Mouse (Mus musculus) brain, embryonic 14.5 days (tissue): ENCODE measurements around the gene Cdh18.

Experiments
- CTCF ChIP-seq: fragments of 200-500 bp; IDR thresholded peaks from 2 replicates; pipeline ENCODE4 v1.5.1; 2012; ENCODE audit warnings: inconsistent platforms, mild to moderate bottlenecking, moderate library complexity, borderline replicate concordance; ENCODE audit not compliant: insufficient read depth, insufficient read length; ENCODE audit errors: extremely low read depth
- POLR2A ChIP-seq: fragments of 200-500 bp; IDR thresholded peaks from 2 replicates; pipeline ENCODE4 v1.6.1; 2012; ENCODE audit warnings: mild to moderate bottlenecking, inconsistent platforms, borderline replicate concordance; ENCODE audit not compliant: poor library complexity, insufficient read depth, insufficient read length, severe bottlenecking; ENCODE audit errors: extremely low read depth

- TF ChIP-seq CTCF (no peak), POLR2A (no peak)
Observed at GRCm38 (mm10) chr15:23396646-23397045, 847.8 kb downstream of the Cdh18 start.
